20 mouse cellular contexts compared by ENCODE assay signal in genomic region chr16:49771609-49772396, GRCm38 (mm10). TPM values are rescaled to one million over a fixed set of nuclear protein-coding genes. Genes with fewer than 3 reads are reported as not detected.
DNase-seq lines count a peak whose midpoint lies in the region; ATAC-seq and TF ChIP-seq lines count a peak whose summit lies in the region.
"Had no signal": no experiment of that assay in that cellular context is flagged by ENCODE, and none has a peak within 500 bp of the region (broad histone marks: within the 10 kb centered on the region; RNA-seq: fewer than 3 reads in every experiment).

No protein-coding gene starts in this region.

- H3K36me3 ChIP-seq in stomach, embryonic 15.5 days: no peaks in the 10 kb centered on the region
- no peaks in the 10 kb centered on the region for H3K36me3 ChIP-seq in stomach, postnatal 0 days (ENCODE audit: control insufficient read depth, insufficient read depth, low read length)
- H3K36me3 ChIP-seq in liver, embryonic 15.5 days (replicated peaks): no peaks in the 10 kb centered on the region
- H3K36me3 ChIP-seq in midbrain, embryonic 15.5 days (replicated peaks): no peaks in the 10 kb centered on the region
- H3K36me3 ChIP-seq: heart, embryonic 12.5 days; limb, embryonic 12.5 days; midbrain, embryonic 12.5 days; neural tube, embryonic 13.5 days had no signal

- H3K27me3 ChIP-seq in stomach, embryonic 15.5 days (replicated peaks): no peaks in the 10 kb centered on the region
- no peaks in the 10 kb centered on the region for H3K27me3 ChIP-seq in stomach, postnatal 0 days (ENCODE audit: control insufficient read depth, insufficient read depth, low read length)
- no peaks in the 10 kb centered on the region for H3K27me3 ChIP-seq in liver, embryonic 15.5 days
- H3K27me3 ChIP-seq in midbrain, embryonic 15.5 days (replicated peaks): no peaks in the 10 kb centered on the region
- H3K27me3 ChIP-seq: heart, embryonic 12.5 days; limb, embryonic 12.5 days; midbrain, embryonic 12.5 days; neural tube, embryonic 13.5 days had no signal

- H3K9ac ChIP-seq in stomach, embryonic 15.5 days: no peak overlapping the region
- no peak overlapping the region for H3K9ac ChIP-seq in stomach, postnatal 0 days (ENCODE audit: low read length)
- peak overlapping the region; percentile 58 for H3K9ac ChIP-seq in liver, embryonic 15.5 days
- H3K9ac ChIP-seq in midbrain, embryonic 15.5 days: no peak overlapping the region
- H3K9ac ChIP-seq: heart, embryonic 12.5 days; limb, embryonic 12.5 days; midbrain, embryonic 12.5 days; neural tube, embryonic 13.5 days had no signal

- WGBS in stomach, embryonic 15.5 days: 69% methylated on average over 7 of the region's 7 CpGs
- WGBS in stomach, postnatal 0 days: 73% methylated on average over 7 of the region's 7 CpGs
- 24% methylated on average over 7 of the region's 7 CpGs for WGBS in liver, embryonic 15.5 days (ENCODE audit: insufficient replicate concordance)
- WGBS in midbrain, embryonic 15.5 days: 87% methylated on average over 7 of the region's 7 CpGs

- no peaks in the 10 kb centered on the region for H3K4me1 ChIP-seq in stomach, embryonic 15.5 days
- H3K4me1 ChIP-seq in stomach, postnatal 0 days (replicated peaks; ENCODE audit: control insufficient read depth, insufficient read depth): no peaks in the 10 kb centered on the region
- peaks cover 85% of the 10 kb centered on the region for H3K4me1 ChIP-seq in liver, embryonic 15.5 days (replicated peaks)
- H3K4me1 ChIP-seq in midbrain, embryonic 15.5 days: no peaks in the 10 kb centered on the region
- H3K4me1 ChIP-seq: neural tube, embryonic 13.5 days had no signal

- H3K27ac ChIP-seq in stomach, embryonic 15.5 days: no peak overlapping the region
- no peak overlapping the region for H3K27ac ChIP-seq in stomach, postnatal 0 days (replicated peaks)
- peak overlapping the region; percentile 96 for H3K27ac ChIP-seq in liver, embryonic 15.5 days (replicated peaks)
- H3K27ac ChIP-seq in midbrain, embryonic 15.5 days: no peak overlapping the region
- H3K27ac ChIP-seq: limb, embryonic 12.5 days; midbrain, embryonic 12.5 days; neural tube, embryonic 13.5 days had no signal

- TF ChIP-seq CTCF in stomach, postnatal 0 days (IDR thresholded peaks at IDR 0.05; ENCODE audit: low read depth): no peak

- no peak for TF ChIP-seq EP300 in stomach, postnatal 0 days (optimal IDR thresholded peaks at IDR 0.05)

- no peak overlapping the region for H3K4me3 ChIP-seq in stomach, embryonic 15.5 days (replicated peaks)
- H3K4me3 ChIP-seq in stomach, postnatal 0 days (ENCODE audit: low read depth, low read length): no peak overlapping the region
- no peak overlapping the region for H3K4me3 ChIP-seq in liver, embryonic 15.5 days (replicated peaks)
- no peak overlapping the region for H3K4me3 ChIP-seq in midbrain, embryonic 15.5 days
- H3K4me3 ChIP-seq: heart, embryonic 12.5 days; limb, embryonic 12.5 days; midbrain, embryonic 12.5 days; neural tube, embryonic 13.5 days had no signal

- ATAC-seq in stomach, embryonic 15.5 days (ENCODE audit: insufficient read depth, low FRiP score, low read depth): peak; percentile 61; the same call in 1 of the 2 replicates
- ATAC-seq in stomach, postnatal 0 days (ENCODE audit: low FRiP score, low TSS enrichment): no peak
- peak; percentile 21 for ATAC-seq in common myeloid progenitor, adult 5-6 weeks (replicated peaks; ENCODE audit: low read depth, poor library complexity, severe bottlenecking)
- peak; percentile 65 for ATAC-seq in liver, embryonic 15.5 days (ENCODE audit: insufficient read depth)
- no peak for ATAC-seq in midbrain, embryonic 15.5 days (replicated peaks)
- ATAC-seq: forebrain, embryonic 16.5 days; intestine, embryonic 16.5 days had no signal

- no peaks in the 10 kb centered on the region for H3K9me3 ChIP-seq in stomach, embryonic 15.5 days
- H3K9me3 ChIP-seq in stomach, postnatal 0 days (ENCODE audit: control insufficient read depth, low read length): no peaks in the 10 kb centered on the region
- H3K9me3 ChIP-seq in liver, embryonic 15.5 days (replicated peaks): no peaks in the 10 kb centered on the region
- H3K9me3 ChIP-seq in midbrain, embryonic 15.5 days: no peaks in the 10 kb centered on the region
- H3K9me3 ChIP-seq: heart, embryonic 12.5 days; limb, embryonic 12.5 days; midbrain, embryonic 12.5 days; neural tube, embryonic 13.5 days had no signal

- no peak for DNase-seq in stomach, postnatal 0 days (ENCODE audit: low spot score)
- no peak for DNase-seq in testis, postnatal 10 days (ENCODE audit: low spot score)
- no peak for DNase-seq in spleen, adult 18-20 months
- DNase-seq: adrenal gland, postnatal 36 days; cerebellum, adult 11 months; gastrocnemius, postnatal 36 days; kidney, postnatal 36 days; layer of hippocampus, postnatal 36 days; lung, postnatal 14 days; right cerebral cortex, adult 18-20 months had no signal

- H3K4me2 ChIP-seq in stomach, embryonic 15.5 days: no peak overlapping the region
- H3K4me2 ChIP-seq in stomach, postnatal 0 days (replicated peaks; ENCODE audit: low read depth): no peak overlapping the region
- H3K4me2 ChIP-seq in liver, embryonic 15.5 days: peak overlapping the region; percentile 37; the same call in 1 of the 2 replicates
- no peak overlapping the region for H3K4me2 ChIP-seq in midbrain, embryonic 15.5 days
- H3K4me2 ChIP-seq: heart, embryonic 12.5 days; limb, embryonic 12.5 days; midbrain, embryonic 12.5 days; neural tube, embryonic 13.5 days had no signal

RNA-seq across cellular contexts. Expression of gene Cd47, which starts 28.5 kb away (rescaled TPM):
- 90.4 and 103 TPM in 2 replicates for polyA plus RNA-seq in stomach, embryonic 15.5 days (2015; fragmentation: Nextera tagmentation; extraction: Ambion mirVana)
- polyA plus RNA-seq in stomach, postnatal 0 days (2015; fragmentation: Nextera tagmentation; extraction: Ambion mirVana): 95.2 and 100 TPM in 2 replicates
- total RNA-seq in common myeloid progenitor, adult 5-6 weeks (2017): 237 and 246 TPM in 2 replicates
- polyA plus RNA-seq in liver, embryonic 15.5 days (2015; fragmentation: Nextera tagmentation; extraction: Ambion mirVana): 266 and 301 TPM in 2 replicates
- 131 and 134 TPM in 2 replicates for polyA plus RNA-seq in midbrain, embryonic 15.5 days (2015; fragmentation: Nextera tagmentation; extraction: Ambion mirVana)

Comparison
In these comparisons a context has a peak if more than half of its experiments do, and no peak if none do; other contexts are left out.
1. ATAC-seq: peak in stomach, embryonic 15.5 days (single experiment), common myeloid progenitor, adult 5-6 weeks (single experiment) and liver, embryonic 15.5 days (single experiment); none in stomach, postnatal 0 days (single experiment) and midbrain, embryonic 15.5 days (single experiment).